Mouse (Mus musculus): ENCODE results near the gene Zfp462.

DNA sequence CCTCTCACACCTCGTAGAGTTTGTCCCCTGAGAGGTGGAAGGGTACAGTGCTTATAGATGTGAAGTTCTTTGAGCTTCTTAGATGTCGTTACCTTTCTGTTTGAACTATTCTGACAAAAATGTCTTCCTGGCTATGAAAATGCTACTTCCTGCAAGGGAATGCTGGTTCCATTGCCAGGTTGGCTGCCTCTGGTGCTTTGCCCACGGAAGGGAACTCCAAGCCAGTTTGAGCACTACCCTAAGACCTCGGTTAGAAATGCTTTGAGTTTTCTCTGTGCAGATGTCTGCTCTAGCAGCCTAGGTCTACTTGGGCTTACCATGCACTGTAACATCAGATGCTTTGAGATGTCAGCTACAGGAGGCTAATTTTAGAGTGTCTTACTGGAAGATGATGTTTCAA lies 17.3 kb downstream of the Zfp462 start:
- no peak for TF ChIP-seq CTCF (conservative IDR thresholded peaks at IDR 0.05 in 1 of 2, IDR thresholded peaks at IDR 0.05 in 1 of 2; ENCODE audit: low read depth in 2 of 2, low read length in 2 of 2)
- TF ChIP-seq UBTF (IDR thresholded peaks at IDR 0.05; ENCODE audit: low read depth, low read length) = no peak
- no peak for TF ChIP-seq EP300 (IDR thresholded peaks at IDR 0.05; ENCODE audit: low read length)
- TF ChIP-seq POLR2A (IDR thresholded peaks at IDR 0.05; ENCODE audit: low read depth, low read length) = no peak
- no peak for TF ChIP-seq IRF4 (IDR thresholded peaks at IDR 0.05; ENCODE audit: low read depth, low read length)
- TF ChIP-seq USF1 (IDR thresholded peaks at IDR 0.05; ENCODE audit: low read depth, low read length) = no peak
